Mouse (Mus musculus) heart, adult 18-20 months (tissue): Measurements from ENCODE around the gene Osr1. TPM values are rescaled to one million over a fixed set of nuclear protein-coding genes. Genes with fewer than 3 reads are reported as not detected.

Experiments used
- DNase-seq, 2 experiments: peaks; one replicate each; pipeline ENCODE4 v3.0.0; 2021 to 2022; ENCODE audit warnings: mixed read lengths in 1 of 2
- long read RNA-seq, 2 experiments: library from polyadenylated mRNA; stranded (forward); transcript quantifications; one replicate each; pipeline ENCODE4 v2.0.0; 2021
- total RNA-seq, 2 experiments: library from RNA; stranded (reverse); gene quantifications; 2 replicates each; pipeline ENCODE4 v1.2.3; 2021

The Osr1 gene
- 1 to 10 TPM; 3.2 to 4.9 TPM for total RNA-seq
- long read RNA-seq, experiment 1, transcript Osr1-201 (3 exons, 2,012 nt) = major isoform, 5 of 5 reads
- long read RNA-seq, experiment 1, partial matches to known transcripts = 0 of 5 reads
- long read RNA-seq, experiment 1, other reads (novel, unspliced or antisense) = 0 of 5 reads
- long read RNA-seq, experiment 2, partial matches to known transcripts = 0 of 5 reads
- long read RNA-seq, experiment 2, other reads (novel, unspliced or antisense) = 3 of 5 reads

- peak; percentile 66 to 88 for DNase-seq
Observed at GRCm38 (mm10) chr12:9569971-9570370, at the start of gene Osr1. TSS of gene Osr1 (plus strand) at chr12:9570116.

- no peak for DNase-seq
Observed at GRCm38 (mm10) chr12:9550328-9550727, 19.6 kb upstream of the Osr1 start.

GRCm38 (mm10) chr12:9564956-9565355 is 5.0 kb upstream of the Osr1 start:
- DNase-seq = no peak

GRCm38 (mm10) chr12:9570496-9570995 is 630 bp downstream of the Osr1 start:
- DNase-seq = peak in 1 of 2 experiments; percentile 43

- DNase-seq = peak in 1 of 2 experiments; percentile 17
Observed at GRCm38 (mm10) chr12:9571276-9571940, 1.5 kb downstream of the Osr1 start.

GRCm38 (mm10) chr12:9572022-9572421 is 2.1 kb downstream of the Osr1 start:
- DNase-seq = no peak

GRCm38 (mm10) chr12:9573682-9574081 is 3.8 kb downstream of the Osr1 start:
- no peak for DNase-seq

- peak; percentile 69 to 74 for DNase-seq
Observed at GRCm38 (mm10) chr12:9574244-9574871, 4.4 kb downstream of the Osr1 start.

- DNase-seq = peak in 1 of 2 experiments; percentile 19
Observed at GRCm38 (mm10) chr12:9575158-9576042, 5.5 kb downstream of the Osr1 start.

- DNase-seq = peak in 1 of 2 experiments; percentile 18
Observed at GRCm38 (mm10) chr12:9576043-9576538, 6.2 kb downstream of the Osr1 start.

GRCm38 (mm10) chr12:9577610-9578009 is 7.7 kb downstream of the Osr1 start:
- DNase-seq = no peak

GRCm38 (mm10) chr12:9578591-9578990 is 8.7 kb downstream of the Osr1 start:
- no peak for DNase-seq

GRCm38 (mm10) chr12:9579301-9580030 is 9.6 kb downstream of the Osr1 start:
- peak in 1 of 2 experiments; percentile 10 for DNase-seq

GRCm38 (mm10) chr12:9580041-9580905 is 10.4 kb downstream of the Osr1 start:
- peak; percentile 46 to 58 for DNase-seq

- peak in 1 of 2 experiments; percentile 25 for DNase-seq
Observed at GRCm38 (mm10) chr12:9581011-9581410, 11.1 kb downstream of the Osr1 start.

GRCm38 (mm10) chr12:9581506-9581905 is 11.6 kb downstream of the Osr1 start:
- peak in 1 of 2 experiments; percentile 13 for DNase-seq

GRCm38 (mm10) chr12:9582248-9582995 is 12.5 kb downstream of the Osr1 start:
- peak in 1 of 2 experiments; percentile 8 for DNase-seq

GRCm38 (mm10) chr12:9583380-9583779 is 13.5 kb downstream of the Osr1 start:
- DNase-seq = peak in 1 of 2 experiments; percentile 19
